Mouse (Mus musculus): ENCODE measurements at regions not wholly inside any gene's neighbourhood (a gene's known extent, or its start where the extent isn't known, plus 50 kb on each side); places are given as distances from the start of the nearest gene placed in this dataset.

DNA sequence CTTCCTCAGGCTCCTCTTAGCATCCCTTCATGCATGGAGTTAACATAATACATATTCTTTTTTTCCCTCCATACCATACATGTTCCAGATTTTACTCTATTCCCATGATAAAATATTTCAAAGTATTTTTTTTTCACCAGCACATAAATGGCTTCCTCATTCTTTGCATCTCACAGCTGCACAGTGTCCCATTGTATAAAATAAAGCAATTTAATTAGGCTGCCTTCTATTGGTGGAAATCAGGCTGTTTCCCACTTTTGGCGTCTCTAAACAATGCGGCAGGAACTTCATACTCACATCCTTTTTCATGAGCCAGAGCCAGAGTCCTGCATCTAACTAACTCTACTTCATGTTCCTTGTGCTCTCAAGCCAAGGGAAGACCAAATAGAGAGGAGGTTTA lies 54.9 kb upstream of the Akap13 start:
- H3K27me3 ChIP-seq, result no peaks in the 10 kb centered on the region
- no peak overlapping the region for H3K4me2 ChIP-seq
- 64% methylated on average over 2 of the region's 2 CpGs for WGBS (ENCODE audit: insufficient replicate concordance)
- no peaks in the 10 kb centered on the region for H3K4me1 ChIP-seq (replicated peaks)
- no peak for ATAC-seq (ENCODE audit: insufficient read depth)
- no peak overlapping the region for H3K27ac ChIP-seq (replicated peaks)
- no peak overlapping the region for H3K9ac ChIP-seq
- no peaks in the 10 kb centered on the region for H3K36me3 ChIP-seq (replicated peaks)
- no peak overlapping the region for H3K4me3 ChIP-seq (replicated peaks)
- no peaks in the 10 kb centered on the region for H3K9me3 ChIP-seq (replicated peaks)

DNA sequence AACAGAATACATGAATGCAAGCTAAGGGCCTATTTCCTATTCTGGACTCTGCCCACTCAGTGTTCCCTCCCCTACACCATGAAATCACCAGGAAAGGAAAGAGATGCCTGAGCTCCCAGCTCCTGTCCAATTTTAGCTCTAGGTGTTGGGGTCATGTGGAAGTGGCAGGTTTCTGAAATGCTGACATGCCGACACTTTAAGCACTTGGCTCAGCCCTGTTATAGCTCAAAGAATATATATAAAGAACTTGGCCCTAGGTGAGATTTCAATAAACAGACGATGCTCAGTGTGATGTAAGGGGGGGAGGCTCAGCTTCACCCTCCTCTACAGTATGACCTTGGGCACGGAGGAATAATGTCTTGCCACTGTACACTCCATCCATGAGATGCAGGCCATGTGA lies 50.4 kb upstream of the Akap13 start:
- Histone ChIP-seq H3K9ac (no peak overlapping the region), H3K27me3 (no peaks in the 10 kb centered on the region), H3K4me3 (replicated peaks) (no peak overlapping the region), H3K36me3 (replicated peaks) (no peaks in the 10 kb centered on the region), H3K9me3 (replicated peaks) (no peaks in the 10 kb centered on the region), H3K4me1 (replicated peaks) (no peaks in the 10 kb centered on the region), H3K27ac (replicated peaks) (no peak overlapping the region), H3K4me2 (no peak overlapping the region)
- 56% methylated on average over 3 of the region's 3 CpGs for WGBS (ENCODE audit: insufficient replicate concordance)
- no peak for ATAC-seq (ENCODE audit: insufficient read depth)
